Mouse (Mus musculus) urinary bladder, adult 2 months (tissue): ENCODE results near the gene Sparc. TPM values are rescaled to one million over a fixed set of nuclear protein-coding genes. Genes with fewer than 3 reads are reported as not detected.
"Not testable (repeated sequence)": the region's sequence is repeated elsewhere in the genome, so short reads cannot be mapped to it uniquely, and the experiment has no call there.

ENCODE experiments used
- DNase-seq: peaks from one replicate; pipeline ENCODE4 v3.0.0; 2022; ENCODE audit warnings: low spot score
- polyA plus RNA-seq: library from polyadenylated mRNA; depleted of rRNA; stranded (reverse); fragments of >200 nt; gene quantifications from 2 replicates; pipeline ENCODE4 v1.2.3, GENCODE M21; 2012

Sparc gene
- polyA plus RNA-seq, 1 experiment = 3,504 TPM

DNA sequence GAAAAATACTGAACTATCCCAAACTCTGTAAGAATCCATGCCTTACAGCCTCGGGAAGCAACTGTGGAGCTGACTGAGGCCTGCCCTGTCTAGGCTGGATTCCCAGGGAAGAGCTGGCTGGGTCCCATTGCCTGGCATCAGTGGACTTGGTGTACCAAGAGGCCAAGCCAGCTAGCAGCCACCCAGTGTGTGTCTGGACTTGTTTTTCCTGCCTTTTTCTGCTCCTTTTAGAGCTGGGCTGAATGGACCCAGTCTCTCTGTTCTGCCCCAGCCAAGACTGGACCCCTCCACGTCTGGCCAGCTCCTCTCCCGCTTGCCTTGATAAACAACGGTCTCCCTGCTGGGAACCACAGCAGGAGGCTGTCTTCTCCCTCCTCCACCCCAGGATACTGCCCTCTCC lies 15.0 kb upstream of the Sparc start:
- no peak for DNase-seq

DNA sequence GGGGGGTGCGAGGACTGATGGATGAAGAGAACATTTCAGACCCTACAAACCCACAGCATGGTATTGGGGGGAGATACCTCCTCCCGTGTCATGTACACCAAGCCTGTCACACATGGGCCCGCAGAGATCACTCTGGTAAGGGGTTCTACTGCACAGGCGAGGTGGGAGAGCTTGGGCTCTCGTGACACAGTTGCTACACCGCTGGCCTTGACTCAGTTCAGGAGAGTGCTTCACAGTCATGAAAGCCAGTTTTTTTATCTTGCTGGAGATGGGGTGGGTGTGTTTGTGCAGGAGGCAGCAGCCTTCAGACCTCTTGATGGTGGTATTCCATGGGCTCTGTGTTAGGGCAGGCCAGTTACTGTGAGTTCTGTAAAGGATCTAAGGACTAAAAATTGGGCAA lies 13.1 kb upstream of the Sparc start:
- DNase-seq = no peak

DNA sequence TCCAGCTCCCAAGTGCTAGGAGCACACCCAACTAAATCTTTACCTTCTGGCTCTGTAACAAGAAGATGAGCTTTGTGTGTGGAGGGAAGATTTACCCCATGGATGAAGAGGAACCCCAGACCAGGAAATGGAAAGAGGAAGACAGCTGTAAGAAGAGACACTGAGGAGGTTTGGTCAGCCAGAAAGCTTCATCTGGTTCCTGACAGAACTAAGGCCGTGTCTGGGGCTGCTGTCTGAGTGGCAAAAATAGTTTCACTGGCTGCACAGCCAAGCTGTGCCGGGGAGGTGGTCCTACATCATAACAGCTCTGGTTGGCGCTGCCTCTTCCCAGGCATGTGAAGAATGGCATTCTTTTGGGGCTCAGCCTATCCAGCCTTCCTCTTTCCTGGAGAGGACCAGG lies 10.0 kb upstream of the Sparc start:
- DNase-seq = no peak

DNA sequence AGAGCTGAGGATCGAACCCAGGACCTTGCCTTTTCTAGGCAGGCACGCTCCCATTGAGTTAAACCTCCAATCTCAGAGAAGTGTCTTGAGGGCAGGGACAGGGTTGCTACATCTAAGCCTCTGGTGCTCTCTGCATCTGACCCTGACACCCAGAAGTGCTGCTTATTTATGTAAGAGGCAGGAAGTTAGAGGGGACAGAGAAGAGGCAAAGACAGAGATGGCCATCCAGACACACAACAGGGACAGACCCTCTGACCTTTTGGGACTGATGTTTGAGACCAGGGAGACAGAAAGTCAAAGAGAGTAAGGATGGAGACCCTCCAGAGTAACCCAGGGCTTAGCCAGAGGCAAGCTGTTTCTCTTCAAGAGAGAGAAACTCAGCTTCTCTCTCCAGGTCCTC lies 7.0 kb upstream of the Sparc start:
- no peak for DNase-seq

DNA sequence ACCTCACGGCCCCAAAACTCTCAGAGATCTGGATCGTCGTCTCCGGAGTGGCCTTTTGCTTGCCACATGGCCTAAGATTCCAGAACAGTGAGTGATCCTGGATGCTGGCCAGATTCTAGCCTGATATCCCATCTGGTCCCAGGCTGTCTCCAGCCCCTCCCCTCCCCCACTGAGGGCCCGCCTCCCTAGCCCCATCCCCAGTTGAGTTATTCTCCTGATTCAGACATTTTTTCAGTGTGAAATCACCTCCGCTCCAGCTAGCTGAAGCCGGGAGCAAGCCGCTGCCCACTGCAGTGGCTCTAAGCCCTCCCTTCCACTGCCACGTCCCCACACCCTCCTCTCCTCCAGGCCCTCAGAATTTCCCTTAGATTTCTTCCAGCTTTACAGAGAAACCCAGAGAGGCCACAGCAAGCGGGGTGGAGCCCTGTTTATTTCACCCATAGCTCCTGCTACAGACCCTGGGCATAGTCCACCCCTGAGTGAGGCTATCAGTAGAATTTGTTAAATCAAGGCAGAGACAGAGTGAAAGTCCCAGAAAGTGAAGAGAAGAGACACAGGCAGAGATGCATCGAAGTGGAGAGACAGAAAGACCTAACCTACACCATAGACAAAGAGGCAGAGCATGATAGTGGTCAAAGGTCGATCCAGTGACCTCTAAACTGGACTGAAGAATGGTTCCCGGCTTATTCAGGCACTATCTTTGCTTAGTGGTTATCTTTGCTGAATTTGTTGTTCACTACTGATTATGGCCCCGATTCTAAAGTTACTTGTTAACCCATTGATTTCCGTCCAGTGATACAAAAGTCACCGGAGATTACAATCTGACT lies 5.4 kb upstream of the Sparc start:
- DNase-seq = no peak

DNA sequence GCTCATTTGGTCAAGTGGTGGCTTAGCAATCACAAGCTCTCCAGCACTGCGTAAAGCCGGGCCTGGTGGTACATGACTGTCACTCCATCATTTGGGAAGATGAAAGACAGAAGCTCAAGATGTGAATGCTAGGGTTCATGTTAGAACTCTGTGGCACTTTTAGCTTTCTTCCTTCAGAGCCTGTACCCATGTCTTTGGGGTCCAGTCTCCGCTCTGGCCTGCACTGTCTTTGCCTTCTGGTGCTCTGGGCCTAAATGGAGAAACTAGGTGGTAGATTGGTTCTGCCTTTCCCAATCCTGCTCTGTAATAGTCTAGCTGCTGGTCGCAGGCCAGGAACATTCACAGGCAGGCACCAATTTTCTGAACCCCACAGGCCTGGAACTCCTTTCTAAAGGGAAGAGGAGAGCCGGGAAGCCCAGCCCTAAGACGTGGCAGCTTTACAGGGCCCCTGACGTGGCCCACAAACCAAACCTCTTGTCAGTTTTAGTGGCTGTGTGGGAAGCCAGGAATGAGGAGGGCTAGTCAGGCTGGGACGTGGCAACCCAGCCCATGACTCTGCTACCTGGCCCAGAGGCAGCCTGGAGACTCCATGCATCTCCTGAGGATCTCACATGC lies 1.9 kb upstream of the Sparc start:
- DNase-seq = no peak

DNA sequence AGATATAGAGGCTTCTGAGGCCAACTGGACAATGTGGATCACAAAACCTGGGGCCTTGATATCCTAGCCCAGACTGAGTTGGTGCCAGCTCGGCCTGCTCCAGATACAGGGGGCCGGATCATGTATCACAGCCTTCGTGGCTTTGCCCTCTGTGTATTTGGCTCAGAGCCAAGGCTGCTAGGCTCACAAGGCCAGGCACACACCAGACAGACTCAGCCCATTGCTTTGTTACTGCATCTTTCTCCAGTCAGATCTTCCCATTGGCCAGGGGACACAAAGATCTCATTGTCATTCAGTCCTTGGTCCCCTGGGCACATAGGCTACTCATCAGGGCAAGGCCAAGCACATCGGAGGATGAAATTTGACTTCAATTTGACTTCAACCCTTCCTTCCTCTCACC lies 773 bp upstream of the Sparc start:
- DNase-seq = no peak

DNA sequence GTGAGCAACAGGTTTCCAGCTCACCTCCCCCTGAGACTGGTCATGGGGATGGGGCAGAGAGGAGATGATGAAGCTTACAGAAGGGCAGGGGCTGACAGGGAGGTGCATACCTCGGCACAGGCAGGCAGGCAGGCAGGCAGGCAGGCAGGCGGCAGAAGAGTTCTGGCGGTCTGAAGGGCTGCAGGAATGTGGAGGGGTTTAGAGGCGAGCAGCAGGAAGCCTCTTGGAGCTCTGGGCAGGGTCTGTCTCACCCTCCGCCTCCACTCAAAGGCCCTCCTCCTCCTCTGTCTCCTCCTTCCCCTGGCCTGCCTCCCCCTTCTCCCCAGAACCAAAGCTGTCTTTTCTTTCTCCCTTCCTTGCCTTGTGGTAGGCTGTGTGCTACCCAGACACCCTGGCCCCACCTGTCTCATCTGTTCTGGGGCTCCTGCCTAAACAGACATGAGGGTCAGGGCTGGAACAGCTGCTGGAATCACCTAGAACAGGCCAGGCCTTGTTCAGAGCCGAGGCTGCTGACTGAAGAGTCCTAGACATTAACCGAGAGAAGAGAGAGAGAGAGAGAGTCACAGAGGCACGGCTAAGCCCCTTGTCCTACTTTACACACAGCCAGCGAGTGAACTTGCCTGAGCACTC lies 3.2 kb downstream of the Sparc start:
- DNase-seq = peak; percentile 65

DNA sequence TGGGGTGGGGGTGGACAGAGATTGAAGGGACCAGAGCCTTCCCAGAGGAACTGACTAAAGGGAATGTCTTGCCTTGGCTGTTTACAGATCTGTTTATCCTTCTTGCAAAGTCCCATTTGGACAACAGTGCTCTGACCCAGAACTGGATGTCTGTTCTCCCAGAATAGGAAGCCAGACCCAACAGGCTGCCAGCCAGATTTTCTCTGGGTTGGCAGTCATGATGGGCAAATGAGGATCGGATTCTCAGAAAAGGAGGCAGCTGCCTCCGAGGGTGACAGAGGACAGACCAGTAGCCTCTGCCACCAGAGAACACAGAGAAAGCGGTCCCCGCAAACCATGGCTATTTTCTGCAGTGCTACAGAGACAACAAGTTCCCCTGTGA lies 3.7 kb downstream of the Sparc start:
- DNase-seq = no peak

DNA sequence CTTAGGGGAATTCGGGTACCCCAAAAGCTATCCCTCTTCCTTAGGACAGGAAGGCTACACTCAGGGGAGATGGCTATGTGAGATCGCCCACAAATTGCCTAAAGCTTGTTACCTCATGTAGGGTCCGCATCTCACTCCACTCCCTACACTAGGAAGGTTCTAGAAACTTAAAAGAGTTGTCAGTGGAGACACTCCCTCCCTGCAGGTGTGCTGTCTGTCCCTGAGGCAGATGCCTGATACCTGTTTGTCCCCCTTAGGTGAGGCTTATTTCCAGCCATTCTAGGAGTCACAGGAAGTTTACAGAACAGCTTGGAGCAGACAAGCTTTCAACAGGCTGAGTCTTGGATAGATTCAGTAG lies 4.3 kb downstream of the Sparc start:
- DNase-seq = no peak

DNA sequence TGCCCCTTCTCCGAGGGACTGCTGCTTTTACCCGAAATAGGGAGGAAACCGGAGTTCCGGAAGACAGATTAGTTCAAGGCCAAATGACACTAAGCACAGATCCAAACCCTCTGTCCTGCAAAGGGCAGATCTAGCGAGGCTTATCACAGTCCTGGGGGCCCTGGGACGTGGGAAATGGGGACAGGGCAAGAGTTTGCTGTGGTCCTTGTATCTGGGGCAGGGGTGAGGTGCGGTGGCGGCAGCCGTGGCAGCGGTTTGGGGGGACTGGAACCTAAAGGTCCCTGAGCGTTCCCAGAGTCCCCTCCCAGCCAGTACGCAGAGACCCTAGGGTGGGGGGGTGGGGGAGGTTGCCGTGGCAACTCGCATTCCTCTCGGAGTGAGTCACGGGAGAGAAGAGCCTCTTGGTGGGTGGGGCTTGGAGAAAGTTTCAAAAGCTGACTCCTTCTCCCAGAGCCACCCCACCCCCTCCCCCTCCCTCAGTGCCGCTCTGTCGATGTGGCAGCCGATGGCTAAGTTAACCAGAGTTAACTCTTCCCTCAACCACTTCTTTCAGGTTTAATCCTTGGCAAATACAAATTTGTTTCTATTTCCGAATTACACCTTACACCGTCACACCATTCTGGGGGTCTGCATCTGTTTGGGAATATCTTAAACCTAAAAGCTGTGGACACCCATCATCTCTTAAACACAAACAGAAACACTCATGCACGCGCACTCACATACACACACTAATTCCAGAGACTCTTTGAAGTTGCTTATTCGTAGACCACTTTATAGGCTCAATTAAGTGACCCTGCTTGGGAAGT lies 4.9 kb downstream of the Sparc start:
- DNase-seq = no peak

DNA sequence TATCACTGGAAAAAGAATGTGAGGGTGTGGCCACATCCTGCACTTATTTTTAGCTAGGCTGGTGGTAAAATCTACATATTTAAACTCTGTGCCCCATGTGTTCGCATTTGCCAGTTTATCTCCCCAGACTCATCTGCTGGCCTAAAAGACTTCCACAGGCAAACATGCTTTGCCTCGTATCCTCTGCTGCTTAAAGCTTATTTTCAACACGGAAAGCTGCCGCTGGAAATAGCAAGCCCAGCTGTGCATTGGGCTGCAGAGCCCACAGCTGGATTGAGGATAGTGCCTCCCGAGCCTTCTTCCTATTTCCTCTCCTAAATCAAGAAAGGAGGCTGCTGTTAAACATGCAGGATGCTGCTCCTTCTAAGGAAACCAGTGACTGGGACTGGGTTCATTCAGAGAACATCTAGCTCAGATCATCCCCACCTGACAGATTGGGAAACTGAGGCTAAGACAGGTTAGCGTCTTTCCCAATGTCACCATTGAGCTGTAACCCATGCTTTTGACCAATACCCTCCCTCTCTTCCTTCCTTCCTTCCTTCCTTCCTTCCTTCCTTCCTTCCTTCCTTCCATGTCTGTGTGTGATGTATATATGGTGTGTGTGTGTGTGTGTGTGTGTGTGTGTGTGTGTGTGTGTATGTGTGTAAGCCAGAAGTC lies 6.2 kb downstream of the Sparc start:
- DNase-seq = no peak

DNA sequence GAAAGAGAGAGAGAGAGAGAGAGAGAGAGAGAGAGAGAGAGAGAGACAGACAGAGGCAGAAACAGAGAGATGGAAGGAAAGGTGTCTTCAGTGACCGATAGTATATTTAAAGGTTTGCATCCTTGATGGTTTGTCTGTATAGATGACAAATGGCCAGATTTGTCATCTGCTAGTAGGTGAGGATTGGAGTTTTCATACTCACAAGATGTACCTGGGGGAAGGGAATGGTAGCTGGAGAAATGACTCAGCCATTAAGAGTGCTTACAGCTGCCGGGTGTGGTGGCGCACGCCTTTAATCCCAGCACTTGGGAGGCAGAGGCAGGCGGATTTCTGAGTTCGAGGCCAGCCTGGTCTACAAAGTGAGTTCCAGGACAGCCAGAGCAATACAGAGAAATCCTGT lies 7.3 kb downstream of the Sparc start:
- not testable (repeated sequence) for DNase-seq

DNA sequence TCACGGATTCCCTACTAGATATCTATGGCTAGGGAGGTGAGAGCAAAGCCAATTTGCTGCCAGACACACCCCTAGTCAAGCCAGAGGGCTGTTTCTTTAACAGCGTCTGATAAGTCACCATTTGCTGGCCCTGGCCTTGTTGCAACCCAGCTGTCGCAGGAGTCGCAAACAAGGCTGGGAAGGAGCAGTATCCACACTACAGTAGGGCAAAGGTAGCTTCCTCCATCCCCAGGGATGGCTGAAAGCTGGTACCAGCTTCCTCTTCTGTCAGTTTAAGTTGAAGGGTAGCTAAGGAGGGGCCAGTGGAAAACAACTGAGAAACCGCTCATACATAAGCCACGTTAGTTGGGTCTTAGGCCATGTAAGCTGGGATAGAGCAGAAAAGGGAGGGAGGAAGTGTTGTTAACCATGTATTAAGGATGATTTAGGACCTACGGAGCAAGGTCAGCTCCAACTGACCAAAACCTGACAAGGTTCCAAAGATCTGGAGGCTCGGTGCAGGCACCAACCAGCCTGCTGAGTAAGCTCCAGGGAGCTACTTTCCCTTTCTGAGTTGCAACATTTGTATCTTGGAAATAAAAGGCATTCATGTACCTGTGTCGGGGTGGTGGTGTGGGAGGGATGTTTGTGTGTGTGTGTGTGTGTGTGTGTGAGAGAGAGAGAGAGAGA lies 7.8 kb downstream of the Sparc start:
- no peak for DNase-seq

DNA sequence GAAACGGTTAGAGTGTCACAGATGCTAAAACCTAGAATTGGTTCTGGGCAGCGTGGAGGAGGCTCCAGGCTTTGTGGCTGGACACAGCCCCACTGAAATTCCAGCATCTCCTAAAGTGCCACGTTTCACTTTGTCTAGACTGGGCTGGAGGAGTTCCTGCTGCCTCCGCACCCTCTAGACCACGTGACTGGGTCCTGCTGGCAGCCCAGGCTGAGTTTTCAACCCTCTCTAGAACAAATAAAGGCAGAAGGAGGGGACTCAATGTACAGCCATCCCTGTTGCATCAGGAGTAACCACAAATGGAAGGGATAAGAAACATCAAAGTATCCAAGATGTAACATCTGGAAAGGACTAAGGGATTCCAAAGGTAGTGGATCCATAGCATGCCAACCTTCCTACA lies 8.7 kb downstream of the Sparc start:
- DNase-seq = no peak

DNA sequence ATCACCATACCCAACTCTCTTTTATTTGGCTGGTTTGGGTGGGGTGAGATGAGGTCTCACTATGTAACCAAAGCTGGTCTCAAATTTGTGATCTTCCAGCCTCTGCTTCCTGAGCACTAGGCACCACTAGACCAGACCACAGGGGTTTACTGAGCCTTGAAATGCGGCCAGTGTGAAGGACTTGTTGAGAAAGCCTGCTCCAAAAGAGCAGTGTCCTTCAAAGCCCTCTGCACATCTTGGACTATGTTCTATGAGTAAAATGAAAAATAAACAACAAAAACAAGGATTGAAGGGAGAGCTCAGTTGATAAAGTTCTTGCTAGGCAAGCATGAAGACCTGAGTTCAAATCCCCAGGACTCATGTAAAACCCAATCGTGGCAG lies 9.6 kb downstream of the Sparc start:
- no peak for DNase-seq

DNA sequence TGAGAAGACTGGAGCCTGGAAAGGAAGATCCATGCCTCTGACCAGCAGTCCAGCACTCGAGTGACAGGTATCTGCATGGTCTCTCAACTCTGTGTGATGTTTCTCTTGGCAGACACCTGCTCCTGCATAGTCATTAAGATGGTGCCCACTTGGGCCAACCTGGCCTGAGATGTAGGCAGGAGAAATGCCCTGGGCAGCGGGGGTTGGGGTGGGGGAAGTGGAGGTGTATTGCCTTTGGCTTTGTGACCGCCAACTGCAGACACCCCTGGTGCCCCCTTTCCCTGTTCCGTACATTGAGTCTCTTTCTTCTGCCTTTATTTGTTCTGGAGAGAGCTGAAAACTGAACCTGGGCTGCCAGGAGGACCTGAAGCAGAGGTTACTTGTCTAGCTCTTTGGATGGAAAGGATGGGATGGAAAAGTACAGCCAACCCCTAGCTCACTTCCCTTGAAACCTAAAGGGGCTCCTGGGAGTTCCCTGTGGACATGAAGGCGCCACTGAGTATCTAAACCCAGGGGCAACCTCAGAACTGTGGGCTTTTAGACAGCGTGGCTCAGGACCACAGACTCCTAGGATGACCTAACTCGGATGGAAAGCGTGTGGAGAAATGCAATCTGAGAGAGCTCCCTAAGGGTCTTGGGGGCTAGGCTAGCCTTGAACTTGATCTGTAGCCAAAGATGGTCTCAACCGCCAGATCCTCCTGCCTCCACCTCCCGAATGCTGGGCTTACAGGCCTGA lies 10.1 kb downstream of the Sparc start:
- no peak for DNase-seq

DNA sequence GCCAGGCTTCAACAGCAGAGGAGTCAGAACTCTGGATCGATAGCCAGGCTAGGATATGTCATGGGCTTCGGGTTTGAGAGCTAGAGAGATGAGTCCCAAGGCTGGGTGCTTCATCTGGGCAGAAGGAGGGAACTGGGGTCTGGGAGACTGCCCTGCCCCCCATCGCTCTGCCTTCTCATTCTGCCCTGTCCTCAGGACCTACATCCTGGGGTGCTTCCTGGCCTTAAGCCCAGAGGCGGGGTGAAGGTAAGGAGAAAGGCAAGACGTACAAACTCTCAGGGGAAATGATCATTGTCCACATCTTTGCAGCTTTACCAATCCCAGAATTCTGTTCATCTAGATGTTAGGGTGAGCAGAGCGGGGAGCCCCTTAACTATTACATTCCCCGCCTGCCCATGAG lies 10.9 kb downstream of the Sparc start:
- no peak for DNase-seq

DNA sequence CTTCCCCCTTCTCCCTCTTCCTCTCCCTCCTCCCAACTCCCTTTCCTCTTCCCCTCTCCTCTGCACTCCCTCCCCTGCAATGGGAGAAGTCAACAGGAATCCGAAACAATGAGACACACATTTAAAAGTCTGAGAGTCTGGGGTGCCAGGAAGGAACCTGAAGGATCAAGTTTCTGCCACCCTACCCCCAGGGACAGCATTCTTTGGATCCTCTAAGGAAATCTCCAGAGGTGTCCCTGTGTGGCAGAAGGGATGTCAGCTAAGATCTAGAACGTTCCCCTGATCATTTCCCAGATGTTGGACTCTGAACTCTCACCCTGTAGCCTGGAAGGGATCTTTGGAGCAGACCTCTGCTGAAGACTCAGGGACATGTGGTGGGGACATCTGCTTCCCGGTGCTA lies 12.5 kb downstream of the Sparc start:
- no peak for DNase-seq

DNA sequence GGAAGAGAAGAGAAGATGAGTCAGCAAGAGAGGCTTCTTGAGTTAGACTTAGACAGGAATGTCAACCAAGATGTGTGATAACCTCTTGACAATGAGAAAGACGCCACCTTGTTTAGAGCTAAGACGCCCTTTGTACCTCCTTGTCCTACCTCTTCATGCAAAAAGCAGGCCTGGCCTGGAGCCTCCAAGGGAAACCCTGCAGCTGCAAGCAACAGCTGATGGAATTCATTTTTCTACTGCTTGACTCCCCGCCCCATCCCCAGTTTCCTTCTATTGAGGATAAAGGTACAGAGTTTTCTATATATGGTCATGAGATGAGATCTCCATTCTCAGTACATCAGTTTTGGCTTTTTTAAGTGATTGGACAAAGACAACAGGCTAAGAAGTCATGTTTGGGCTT lies 13.0 kb downstream of the Sparc start:
- no peak for DNase-seq

DNA sequence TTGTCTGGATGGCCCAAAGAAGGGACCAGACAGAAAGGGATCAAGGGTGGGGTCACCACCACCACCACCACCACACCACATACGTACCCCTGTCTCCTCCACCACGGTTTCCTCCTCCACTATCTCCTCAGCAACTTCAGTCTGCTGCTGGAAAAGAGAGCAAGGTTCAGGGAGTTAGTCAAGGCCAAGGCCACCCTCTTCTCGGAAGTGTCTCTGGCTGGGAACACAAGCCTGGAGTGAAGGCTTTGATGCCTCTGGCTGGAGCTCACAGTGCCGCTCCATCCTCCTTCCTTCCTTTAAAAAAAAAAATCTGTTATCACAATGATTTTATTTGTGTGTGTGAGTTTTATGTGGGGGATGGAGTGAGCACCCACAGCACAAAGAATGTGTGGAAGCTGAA lies 15.8 kb downstream of the Sparc start:
- no peak for DNase-seq
